Mouse (Mus musculus): ENCODE results near the gene Nol12. TPM values are rescaled to one million over a fixed set of nuclear protein-coding genes. Genes with fewer than 3 reads are reported as not detected.
A peak's percentile ranks its signal among the peaks of the same experiment; 100 is the strongest.

Gene Nol12
- polyA plus RNA-seq, 1 experiment from 2014 or later: 46.9 TPM

GRCm38 (mm10) chr15:78959537-78959936 lies 24.8 kb downstream of the Nol12 start:
- WGBS: 78% methylated on average over 11 of the region's 11 CpGs
- H3K27ac ChIP-seq: no peak overlapping the region
- ATAC-seq (ENCODE audit: borderline replicate concordance, extremely low read depth, low FRiP score, low TSS enrichment): no peak
- no peak overlapping the region for H3K9ac ChIP-seq
- no peaks in the 10 kb centered on the region; the same call in 1 of the 2 replicates for H3K4me1 ChIP-seq
- H3K4me3 ChIP-seq: no peak overlapping the region
- H3K9me3 ChIP-seq: no peaks in the 10 kb centered on the region
- H3K27me3 ChIP-seq: no peaks in the 10 kb centered on the region
- H3K36me3 ChIP-seq: no peaks in the 10 kb centered on the region
- no peak overlapping the region for H3K4me2 ChIP-seq

GRCm38 (mm10) chr15:78960088-78960487 lies 25.4 kb downstream of the Nol12 start:
- WGBS: 74% methylated on average over 4 of the region's 4 CpGs
- Histone ChIP-seq H3K9me3 (no peaks in the 10 kb centered on the region), H3K4me3 (no peak overlapping the region), H3K27me3 (no peaks in the 10 kb centered on the region), H3K27ac (no peak overlapping the region), H3K4me1 (no peaks in the 10 kb centered on the region; the same call in 1 of the 2 replicates), H3K36me3 (no peaks in the 10 kb centered on the region), H3K9ac (no peak overlapping the region), H3K4me2 (no peak overlapping the region)
- ATAC-seq (ENCODE audit: borderline replicate concordance, extremely low read depth, low FRiP score, low TSS enrichment): no peak

- no peaks in the 10 kb centered on the region for H3K36me3 ChIP-seq
- no peaks in the 10 kb centered on the region for H3K4me1 ChIP-seq
- ATAC-seq (ENCODE audit: borderline replicate concordance, extremely low read depth, low FRiP score, low TSS enrichment): peak; percentile 55; the same call in 1 of the 2 replicates
- no peak overlapping the region for H3K27ac ChIP-seq
- 20% methylated on average over 2 of the region's 2 CpGs for WGBS
- no peak overlapping the region for H3K4me3 ChIP-seq
- no peaks in the 10 kb centered on the region for H3K9me3 ChIP-seq
- H3K27me3 ChIP-seq: no peaks in the 10 kb centered on the region
- H3K4me2 ChIP-seq: no peak overlapping the region
- no peak overlapping the region for H3K9ac ChIP-seq
Observed at GRCm38 (mm10) chr15:78962885-78963284, 28.2 kb downstream of the Nol12 start.

- no peak overlapping the region for H3K4me3 ChIP-seq
- no peak for ATAC-seq (ENCODE audit: borderline replicate concordance, extremely low read depth, low FRiP score, low TSS enrichment)
- no peaks in the 10 kb centered on the region for H3K9me3 ChIP-seq
- H3K4me1 ChIP-seq: no peaks in the 10 kb centered on the region
- WGBS: 60% methylated on average over 6 of the region's 6 CpGs
- H3K36me3 ChIP-seq: no peaks in the 10 kb centered on the region
- no peaks in the 10 kb centered on the region for H3K27me3 ChIP-seq
- no peak overlapping the region for H3K4me2 ChIP-seq
- H3K27ac ChIP-seq: no peak overlapping the region
- H3K9ac ChIP-seq: no peak overlapping the region
Observed at GRCm38 (mm10) chr15:78971626-78972025, 36.9 kb downstream of the Nol12 start.

GRCm38 (mm10) chr15:78973950-78974349 lies 39.2 kb downstream of the Nol12 start:
- no peaks in the 10 kb centered on the region for H3K9me3 ChIP-seq
- 65% methylated on average over 7 of the region's 7 CpGs for WGBS
- ATAC-seq (ENCODE audit: borderline replicate concordance, extremely low read depth, low FRiP score, low TSS enrichment): no peak
- H3K36me3 ChIP-seq: no peaks in the 10 kb centered on the region
- H3K27ac ChIP-seq: no peak overlapping the region
- H3K4me2 ChIP-seq: no peak overlapping the region
- H3K27me3 ChIP-seq: no peaks in the 10 kb centered on the region
- H3K4me1 ChIP-seq: peaks cover 15% of the 10 kb centered on the region
- H3K4me3 ChIP-seq: no peak overlapping the region
- no peak overlapping the region for H3K9ac ChIP-seq

GRCm38 (mm10) chr15:78977676-78978159 lies 43.0 kb downstream of the Nol12 start:
- 79% methylated on average over 8 of the region's 8 CpGs for WGBS
- Histone ChIP-seq H3K9ac (no peak overlapping the region), H3K27ac (no peak overlapping the region), H3K27me3 (no peaks in the 10 kb centered on the region), H3K4me3 (no peak overlapping the region), H3K9me3 (no peaks in the 10 kb centered on the region), H3K4me1 (peaks cover 31% of the 10 kb centered on the region), H3K36me3 (no peaks in the 10 kb centered on the region), H3K4me2 (no peak overlapping the region)
- no peak for ATAC-seq (ENCODE audit: borderline replicate concordance, extremely low read depth, low FRiP score, low TSS enrichment)

GRCm38 (mm10) chr15:78978875-78979274 lies 44.1 kb downstream of the Nol12 start:
- Histone ChIP-seq H3K4me1 (peaks cover 34% of the 10 kb centered on the region), H3K27ac (peak overlapping the region; percentile 75), H3K9ac (peak overlapping the region; percentile 10; the same call in 1 of the 2 replicates), H3K4me3 (no peak overlapping the region), H3K27me3 (no peaks in the 10 kb centered on the region), H3K4me2 (no peak overlapping the region; the same call in 1 of the 2 replicates), H3K9me3 (no peaks in the 10 kb centered on the region), H3K36me3 (no peaks in the 10 kb centered on the region)
- peak; percentile 47; the same call in 1 of the 2 replicates for ATAC-seq (ENCODE audit: borderline replicate concordance, extremely low read depth, low FRiP score, low TSS enrichment)
- WGBS: 2% methylated on average over 4 of the region's 4 CpGs

- no peak for ATAC-seq (ENCODE audit: borderline replicate concordance, extremely low read depth, low FRiP score, low TSS enrichment)
- no peaks in the 10 kb centered on the region for H3K9me3 ChIP-seq
- H3K9ac ChIP-seq: no peak overlapping the region
- WGBS: 82% methylated on average over 4 of the region's 4 CpGs
- no peak overlapping the region for H3K4me2 ChIP-seq
- no peak overlapping the region for H3K27ac ChIP-seq
- H3K36me3 ChIP-seq: no peaks in the 10 kb centered on the region
- H3K27me3 ChIP-seq: no peaks in the 10 kb centered on the region
- peaks cover 46% of the 10 kb centered on the region for H3K4me1 ChIP-seq
- no peak overlapping the region for H3K4me3 ChIP-seq
Observed at GRCm38 (mm10) chr15:78980084-78980483, 45.4 kb downstream of the Nol12 start.

GRCm38 (mm10) chr15:78982658-78983435 lies 48.1 kb downstream of the Nol12 start:
- Histone ChIP-seq H3K4me2 (peak overlapping the region; percentile 78), H3K4me3 (peak overlapping the region; percentile 91), H3K36me3 (no peaks in the 10 kb centered on the region), H3K9me3 (no peaks in the 10 kb centered on the region), H3K27me3 (no peaks in the 10 kb centered on the region), H3K4me1 (peaks cover 53% of the 10 kb centered on the region), H3K9ac (peak overlapping the region; percentile 91), H3K27ac (peak overlapping the region; percentile 95)
- 0% methylated on average over 48 of the region's 67 CpGs for WGBS
- peak; percentile 86 for ATAC-seq (ENCODE audit: borderline replicate concordance, extremely low read depth, low FRiP score, low TSS enrichment)

- 1% methylated on average over 21 of the region's 21 CpGs for WGBS
Observed at GRCm38 (mm10) chr15:78983436-78984285, 48.9 kb downstream of the Nol12 start.

GRCm38 (mm10) chr15:78984286-78984778 lies 49.6 kb downstream of the Nol12 start:
- WGBS: 19% methylated on average over 5 of the region's 5 CpGs
- Histone ChIP-seq H3K36me3 (no peaks in the 10 kb centered on the region), H3K4me1 (peaks cover 50% of the 10 kb centered on the region), H3K4me3 (peak overlapping the region; percentile 91), H3K9me3 (no peaks in the 10 kb centered on the region), H3K4me2 (peak overlapping the region; percentile 78), H3K9ac (peak overlapping the region; percentile 91; the same call in 1 of the 2 replicates), H3K27ac (peak overlapping the region; percentile 95), H3K27me3 (no peaks in the 10 kb centered on the region)
- ATAC-seq (ENCODE audit: borderline replicate concordance, extremely low read depth, low FRiP score, low TSS enrichment): no peak

More at GRCm38 (mm10) chr15:78983436-78984285, 48.9 kb downstream of the Nol12 start:
- H3K27ac ChIP-seq: peak overlapping the region; percentile 95
- H3K4me3 ChIP-seq: peak overlapping the region; percentile 91
- peak overlapping the region; percentile 78 for H3K4me2 ChIP-seq
- H3K36me3 ChIP-seq: no peaks in the 10 kb centered on the region
- ATAC-seq (ENCODE audit: borderline replicate concordance, extremely low read depth, low FRiP score, low TSS enrichment): peak; percentile 49
- no peaks in the 10 kb centered on the region for H3K27me3 ChIP-seq
- H3K9me3 ChIP-seq: no peaks in the 10 kb centered on the region
- peaks cover 55% of the 10 kb centered on the region for H3K4me1 ChIP-seq
- H3K9ac ChIP-seq: peak overlapping the region; percentile 91

All from lung, embryonic 15.5 days (tissue).